Mouse (Mus musculus) embryo, embryonic 10.5 days (tissue): Measurements from ENCODE around the gene Olfr873.
"Not testable (repeated sequence)": the region's sequence is repeated elsewhere in the genome, so short reads cannot be mapped to it uniquely, and the experiment has no call there.

Experiments
- DNase-seq: peaks from one replicate; pipeline ENCODE4 v3.0.0-alpha.2; 2015; ENCODE audit warnings: low spot score

The Olfr873 gene

GRCm38 (mm10) chr9:20298232-20298631 lies at the start of gene Olfr873:
Gene Olfr873 (plus strand): TSS chr9:20298532.
- no peak for DNase-seq

GRCm38 (mm10) chr9:20282051-20282450 lies 16.3 kb upstream of the Olfr873 start, which contains the start of gene Olfr39:
Gene Olfr39 (plus strand): TSS chr9:20282351.
- DNase-seq, result no peak

GRCm38 (mm10) chr9:20295562-20295961 lies 2.8 kb upstream of the Olfr873 start:
- DNase-seq, result not testable (repeated sequence)

DNA sequence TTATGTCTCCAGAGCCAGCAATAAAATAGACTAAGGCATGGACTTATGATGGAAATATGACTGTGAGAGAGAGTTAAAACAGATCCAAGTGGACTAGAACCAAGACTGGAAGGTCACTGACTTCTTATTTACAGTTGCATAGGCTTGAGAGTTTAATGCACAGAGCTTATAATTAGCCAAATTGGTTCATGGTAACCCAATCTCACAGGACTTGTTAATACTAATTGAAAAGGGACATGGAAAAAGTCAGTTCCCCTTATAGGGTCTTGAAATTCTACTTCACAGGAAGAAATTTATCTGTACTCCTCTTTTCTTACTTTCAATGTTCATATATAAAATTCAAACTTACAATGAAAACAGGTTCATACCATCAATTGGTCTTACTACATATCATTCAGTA lies 37.7 kb downstream of the Olfr873 start, which contains the start of gene Olfr18:
Gene Olfr18 (minus strand): TSS at position 101 of the 400 bp plus-strand sequence.
- DNase-seq, result no peak

- no peak for DNase-seq
Observed at GRCm38 (mm10) chr9:20348501-20348900, 50.2 kb downstream of the Olfr873 start.
